ENCODE assay signal across 23 mouse cellular contexts in the genomic region with DNA sequence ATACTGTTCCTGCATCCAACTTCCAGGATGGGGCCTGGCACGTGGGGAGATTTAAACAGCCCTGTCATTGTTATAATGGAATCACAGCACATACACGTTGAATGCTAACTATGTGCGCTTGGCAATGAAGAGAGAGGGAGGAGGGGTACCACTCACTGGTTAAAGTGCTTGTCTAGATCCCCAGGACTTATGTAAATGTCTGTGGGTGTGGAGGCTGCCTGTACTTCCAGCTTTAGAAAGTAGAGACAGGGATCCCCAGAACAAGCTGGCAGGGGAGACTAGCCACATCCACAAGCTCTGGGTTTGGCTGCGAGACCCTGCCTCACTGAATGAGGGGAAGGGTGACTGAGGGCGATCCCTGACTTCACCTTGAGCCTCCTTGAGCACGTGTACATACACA.
DNase-seq lines count a peak whose midpoint lies in the region; ATAC-seq and TF ChIP-seq lines count a peak whose summit lies in the region.
"Had no signal": no experiment of that assay in that cellular context is flagged by ENCODE, and none has a peak within 500 bp of the region (broad histone marks: within the 10 kb centered on the region; RNA-seq: fewer than 3 reads in every experiment).

No protein-coding gene starts in this region.

- no peak overlapping the region for H3K9ac ChIP-seq in forebrain, postnatal 0 days
- no peak overlapping the region for H3K9ac ChIP-seq in forebrain, embryonic 16.5 days (replicated peaks; ENCODE audit: low read depth, low read length)
- H3K9ac ChIP-seq: embryonic facial prominence, embryonic 15.5 days; hindbrain, embryonic 12.5 days; kidney, embryonic 15.5 days; limb, embryonic 13.5 days; liver, embryonic 12.5 days; midbrain, embryonic 12.5 days; neural tube, embryonic 12.5 days had no signal

- no peak for DNase-seq in forebrain, postnatal 0 days
- DNase-seq in right cerebral cortex, adult 2 months (ENCODE audit: low spot score in 2 of 2) = peak; percentile 49 to 57
- no peak for DNase-seq in right cerebral cortex, postnatal 14 days
- DNase-seq in left cerebral cortex, postnatal 36 days (ENCODE audit: low spot score in 2 of 2) = peak; percentile 64 to 67
- DNase-seq in Muller cell, postnatal 12 days (ENCODE audit: inconsistent ontology term) = no peak
- no peak for DNase-seq in cerebellum, adult 9-11 months
- DNase-seq: adrenal gland, postnatal 10 days; cerebellum, adult 9-10 months; gastrocnemius, adult 2 months; lung, adult 18-20 months; lung, postnatal 14 days; retina, postnatal 1 day; thymus, postnatal 25 days had no signal

- no peak overlapping the region for H3K4me2 ChIP-seq in forebrain, postnatal 0 days (ENCODE audit: low read depth)
- no peak overlapping the region for H3K4me2 ChIP-seq in forebrain, embryonic 16.5 days (ENCODE audit: low read length)
- H3K4me2 ChIP-seq: embryonic facial prominence, embryonic 15.5 days; hindbrain, embryonic 12.5 days; kidney, embryonic 15.5 days; limb, embryonic 13.5 days; liver, embryonic 12.5 days; midbrain, embryonic 12.5 days; neural tube, embryonic 12.5 days had no signal

- H3K27me3 ChIP-seq in forebrain, postnatal 0 days (ENCODE audit: insufficient read depth, low read length) = no peaks in the 10 kb centered on the region
- no peaks in the 10 kb centered on the region for H3K27me3 ChIP-seq in forebrain, embryonic 16.5 days (replicated peaks; ENCODE audit: control insufficient read depth, insufficient read depth, low read length)

- H3K4me3 ChIP-seq in forebrain, postnatal 0 days (ENCODE audit: low read depth, low read length) = no peak overlapping the region
- no peak overlapping the region for H3K4me3 ChIP-seq in forebrain, embryonic 16.5 days (replicated peaks; ENCODE audit: low read length)
- H3K4me3 ChIP-seq: embryonic facial prominence, embryonic 15.5 days; gastrocnemius, adult 2 months; hindbrain, embryonic 12.5 days; kidney, embryonic 15.5 days; limb, embryonic 13.5 days; liver, embryonic 12.5 days; midbrain, embryonic 12.5 days; neural tube, embryonic 12.5 days had no signal

- 38% methylated on average over 6 of the region's 6 CpGs for WGBS in forebrain, postnatal 0 days
- 39% methylated on average over 6 of the region's 6 CpGs for WGBS in forebrain, embryonic 16.5 days

- TF ChIP-seq CTCF in forebrain, postnatal 0 days (IDR thresholded peaks at IDR 0.05; ENCODE audit: low read depth) = no peak

- intact Hi-C loops in left cerebral cortex, postnatal 36 days (cut with DNase I) = no loop called here

- 0 out of 2 replicates have a peak, but pooled peaks cover 2% of the 10 kb centered on the region for H3K4me1 ChIP-seq in forebrain, postnatal 0 days (ENCODE audit: insufficient read depth)
- H3K4me1 ChIP-seq in forebrain, embryonic 16.5 days (replicated peaks; ENCODE audit: control insufficient read depth, insufficient read depth, low read length) = peaks cover 23% of the 10 kb centered on the region

- H3K9me3 ChIP-seq in forebrain, postnatal 0 days (ENCODE audit: low read length) = no peaks in the 10 kb centered on the region
- H3K9me3 ChIP-seq in forebrain, embryonic 16.5 days (ENCODE audit: control insufficient read depth, low read length) = no peaks in the 10 kb centered on the region
- H3K9me3 ChIP-seq: embryonic facial prominence, embryonic 15.5 days; hindbrain, embryonic 12.5 days; kidney, embryonic 15.5 days; limb, embryonic 13.5 days; liver, embryonic 12.5 days; midbrain, embryonic 12.5 days; neural tube, embryonic 12.5 days had no signal

- ATAC-seq in forebrain, postnatal 0 days = peak; percentile 32; the same call in 1 of the 2 replicates
- no peak for ATAC-seq in forebrain, embryonic 16.5 days
- ATAC-seq: forebrain, embryonic 14.5 days; intestine, postnatal 0 days; liver, embryonic 12.5 days had no signal

- H3K36me3 ChIP-seq in forebrain, postnatal 0 days (ENCODE audit: insufficient read depth) = no peaks in the 10 kb centered on the region
- H3K36me3 ChIP-seq in forebrain, embryonic 16.5 days (ENCODE audit: control insufficient read depth, insufficient read depth) = no peaks in the 10 kb centered on the region
- H3K36me3 ChIP-seq: embryonic facial prominence, embryonic 15.5 days; hindbrain, embryonic 12.5 days; kidney, embryonic 15.5 days; limb, embryonic 13.5 days; liver, embryonic 12.5 days; midbrain, embryonic 12.5 days; neural tube, embryonic 12.5 days had no signal

- H3K27ac ChIP-seq in forebrain, postnatal 0 days (ENCODE audit: low read depth, low read length) = no peak overlapping the region
- no peak overlapping the region for H3K27ac ChIP-seq in forebrain, embryonic 16.5 days (ENCODE audit: low read length)
- H3K27ac ChIP-seq: embryonic facial prominence, embryonic 15.5 days; gastrocnemius, adult 2 months; hindbrain, embryonic 12.5 days; kidney, embryonic 15.5 days; limb, embryonic 13.5 days; liver, embryonic 12.5 days; midbrain, embryonic 12.5 days; neural tube, embryonic 12.5 days had no signal

Comparison
In these comparisons a context has a peak if more than half of its experiments do, and no peak if none do; other contexts are left out.
1. DNase-seq: peak in right cerebral cortex, adult 2 months (2 of 2) and left cerebral cortex, postnatal 36 days (2 of 2); none in forebrain, postnatal 0 days (single experiment), right cerebral cortex, postnatal 14 days (single experiment), Muller cell, postnatal 12 days (single experiment) and cerebellum, adult 9-11 months (single experiment).